Mouse (Mus musculus) lung, adult 2 months (tissue): Measurements from ENCODE around the gene Ctxn1.

Source experiments
- CTCF ChIP-seq: fragments of 200-500 bp; IDR thresholded peaks from 2 replicates; pipeline ENCODE4 v1.5.1; 2011; ENCODE audit warnings: mild to moderate bottlenecking, low read length, control low read depth; ENCODE audit not compliant: insufficient read depth
- POLR2A ChIP-seq: fragments of 200-500 bp; IDR thresholded peaks from 2 replicates; pipeline ENCODE4 v1.6.1; 2011; ENCODE audit warnings: low read depth, mild to moderate bottlenecking, control low read depth, low read length, borderline replicate concordance; ENCODE audit errors: extremely low read depth

- TF ChIP-seq CTCF (no peak), POLR2A (no peak)
Measured at GRCm38 (mm10) chr8:4230612-4231351, 28.3 kb downstream of the Ctxn1 start.
